Mouse (Mus musculus) embryo, embryonic 9.5 days (tissue): ENCODE results near the gene Rps21.

Experiments used
- DNase-seq: peaks from one replicate; pipeline ENCODE4 v3.0.0-alpha.2; 2017; ENCODE audit errors: extremely low spot score

Rps21 gene

GRCm38 (mm10) chr2:180290503-180290902, 33.3 kb downstream of the Rps21 start:
- no peak for DNase-seq

- no peak for DNase-seq
These were observed 34.4 kb downstream of the Rps21 start for GRCm38 (mm10) chr2:180291566-180291965.

- DNase-seq, result no peak
These were observed 34.8 kb downstream of the Rps21 start for GRCm38 (mm10) chr2:180292026-180292425.

DNA sequence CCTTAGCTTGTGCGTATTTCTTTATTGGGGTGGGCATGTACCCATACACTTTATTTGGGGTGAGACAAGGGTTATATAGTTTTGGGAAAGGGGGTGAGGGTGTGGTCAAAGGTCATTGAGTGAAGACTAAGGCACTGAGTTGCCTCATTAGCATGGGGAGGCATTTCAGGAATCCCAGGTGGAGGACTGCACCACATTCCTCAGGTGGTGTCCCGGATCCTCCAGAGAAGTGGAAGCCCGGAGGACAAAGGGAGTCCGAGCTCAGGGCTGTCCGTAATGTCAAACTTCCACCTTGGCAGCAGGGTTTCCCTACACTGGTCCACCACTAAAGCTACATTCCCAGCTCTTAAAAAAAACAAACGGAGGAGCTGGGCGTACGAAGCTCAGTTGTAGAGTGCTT, 35.7 kb downstream of the Rps21 start:
- DNase-seq, result no peak

- no peak for DNase-seq
These were observed 43.1 kb downstream of the Rps21 start for GRCm38 (mm10) chr2:180300252-180300651.

DNA sequence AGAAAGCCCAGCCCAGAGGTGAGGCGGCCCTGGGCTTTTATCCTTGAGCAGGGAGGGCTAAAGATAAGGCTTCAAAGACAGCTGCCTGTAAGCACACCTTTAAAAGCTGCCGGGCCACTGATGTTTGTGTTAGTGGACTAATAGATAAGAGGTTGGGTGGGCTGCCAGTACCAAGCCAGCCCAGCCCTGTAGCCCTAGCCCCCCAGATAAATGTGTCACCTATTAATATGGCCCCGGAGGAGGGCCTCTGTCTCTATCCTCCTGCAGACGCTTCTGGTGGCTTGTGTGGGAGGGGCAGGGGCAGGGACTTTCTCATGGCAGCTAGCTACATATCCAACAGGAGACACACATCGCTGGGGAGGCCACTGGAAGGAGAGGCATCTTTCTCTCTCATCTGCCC, 43.6 kb downstream of the Rps21 start:
- DNase-seq, result no peak

- DNase-seq, result no peak
These were observed 45.0 kb downstream of the Rps21 start for GRCm38 (mm10) chr2:180302201-180302600.

DNA sequence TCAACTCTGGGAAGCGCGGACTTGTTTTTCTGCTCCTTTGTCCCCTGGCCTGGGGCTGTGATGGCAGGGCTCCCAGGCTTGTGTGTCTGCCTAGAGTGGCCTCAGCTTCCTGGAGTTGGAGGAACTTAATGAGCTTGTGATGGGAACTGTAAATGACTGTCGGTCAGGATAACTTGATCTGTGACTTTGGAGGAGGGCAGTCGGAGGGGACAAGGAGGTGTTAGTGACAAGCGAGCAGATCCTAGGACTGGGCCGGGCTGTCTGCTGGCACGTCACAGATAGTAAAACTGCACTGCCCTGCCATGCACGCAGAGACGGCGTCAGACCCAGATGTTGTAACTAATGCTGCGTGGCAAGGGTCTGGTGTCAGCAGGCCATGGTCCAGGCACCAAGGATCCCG, 46.3 kb downstream of the Rps21 start:
- DNase-seq, result no peak

- DNase-seq, result no peak
These were observed 47.4 kb downstream of the Rps21 start for GRCm38 (mm10) chr2:180304554-180304953.

DNA sequence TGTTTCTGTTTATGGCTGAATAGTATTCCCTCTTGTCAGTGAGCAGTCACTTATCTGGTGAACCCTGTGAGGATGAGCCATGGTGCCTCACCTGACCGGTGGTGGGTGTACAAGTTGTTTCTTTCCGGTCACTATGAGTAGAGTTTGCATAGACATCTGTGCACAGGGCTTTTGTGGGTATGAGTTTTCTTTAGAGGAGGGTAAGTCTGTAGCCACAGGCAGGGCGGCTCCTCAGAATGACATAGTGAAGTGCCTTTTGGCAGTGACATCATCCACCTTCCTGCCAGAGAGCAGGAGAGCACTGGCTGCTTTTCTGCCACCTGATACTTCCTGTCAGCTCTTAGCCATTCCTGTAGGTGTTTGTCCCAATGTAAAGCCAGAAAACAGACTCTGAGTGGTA, 48.3 kb downstream of the Rps21 start:
- no peak for DNase-seq

DNA sequence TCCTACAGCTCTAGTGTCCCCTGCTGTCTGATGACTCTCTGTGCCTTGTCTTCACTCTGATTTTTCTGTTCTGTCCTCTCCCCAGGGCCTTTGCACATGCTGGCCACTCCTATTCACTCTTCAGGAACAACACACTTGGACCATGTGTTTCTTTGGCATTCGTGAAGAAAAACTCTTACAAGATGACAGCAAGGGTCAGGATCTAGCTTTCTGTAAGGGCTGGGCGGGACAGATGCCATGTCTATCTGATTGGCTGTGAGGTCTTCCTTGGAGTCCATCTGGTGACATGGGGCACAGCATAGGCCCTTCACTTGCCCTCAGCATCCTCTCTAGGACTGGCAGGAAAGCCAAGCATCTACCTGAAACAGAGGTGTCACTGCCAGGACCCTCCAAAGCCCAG, 48.8 kb downstream of the Rps21 start:
- DNase-seq, result no peak

DNA sequence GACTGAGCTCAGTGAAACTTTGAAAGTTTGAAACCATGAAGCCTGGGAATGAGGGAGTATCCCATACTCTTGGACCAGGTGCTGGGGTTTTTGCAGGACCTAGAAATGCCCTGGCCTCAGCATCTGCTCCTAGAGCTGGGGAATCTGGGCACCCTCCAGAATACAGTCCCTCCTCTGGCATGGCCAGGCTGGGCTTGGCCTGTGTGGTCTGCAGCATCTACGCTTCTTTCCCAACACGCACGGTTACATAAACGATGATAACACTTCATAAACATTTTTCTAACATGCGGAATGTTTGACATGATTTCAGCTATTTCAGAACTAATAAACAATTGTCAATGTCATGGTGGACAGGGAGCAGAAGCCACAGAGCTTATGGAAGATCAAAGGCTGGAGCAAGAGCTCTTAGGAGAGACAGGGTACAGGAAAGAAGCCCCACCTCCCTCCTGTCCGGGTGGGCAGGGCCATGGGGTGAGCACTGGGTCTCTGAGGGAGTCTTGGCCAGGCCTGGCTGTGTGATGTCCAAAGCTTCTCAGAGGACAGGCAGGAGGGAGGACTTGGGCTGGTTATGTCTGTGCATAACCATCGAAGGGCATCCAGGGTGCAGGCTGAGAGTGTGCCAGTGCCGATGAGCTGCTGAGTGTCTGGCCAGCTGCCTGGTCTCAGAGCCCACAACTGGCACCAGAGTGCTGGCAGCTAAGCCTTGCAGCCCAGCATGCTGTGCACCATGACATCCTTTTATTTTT, 49.4 kb downstream of the Rps21 start:
- no peak for DNase-seq

DNA sequence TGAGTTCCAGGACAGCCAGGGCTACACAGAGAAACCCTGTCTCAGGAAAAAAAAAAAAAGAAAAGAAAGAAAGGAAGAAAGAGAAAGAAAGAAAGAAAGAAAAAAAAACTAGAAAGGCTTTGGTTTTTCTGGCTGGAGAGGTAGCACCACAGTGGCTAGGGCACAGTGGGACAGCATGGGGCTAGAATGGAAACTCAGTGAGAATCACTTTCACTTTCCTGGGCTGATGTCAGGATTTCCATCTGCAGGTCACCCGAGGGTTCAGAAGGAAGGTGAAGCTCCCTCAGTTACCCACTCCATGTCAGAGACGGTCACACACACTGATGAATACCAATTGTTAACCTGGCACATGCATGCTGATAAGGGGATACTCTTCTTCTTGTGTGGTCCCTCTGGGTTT, 50.5 kb downstream of the Rps21 start:
- no peak for DNase-seq
